Mouse (Mus musculus) gastrocnemius, postnatal 36 days (tissue): ENCODE results near the gene Cldn17. TPM values are rescaled to one million over a fixed set of nuclear protein-coding genes. Genes with fewer than 3 reads are reported as not detected.

Source experiments
- DNase-seq, 2 experiments: peaks; one replicate each; pipeline ENCODE4 v3.0.0; 2022
- intact Hi-C: fragments of 180-260 bp; cut with DNase I; formaldehyde crosslinking; loops from one replicate; pipeline ENCODE4 v1.15.1; 2025
- long read RNA-seq, 2 experiments: library from polyadenylated mRNA; stranded (forward); transcript quantifications; one replicate each; pipeline ENCODE4 v2.0.0; 2021
- total RNA-seq, 2 experiments: library from RNA; stranded (reverse); gene quantifications; 2 replicates each; pipeline ENCODE4 v1.2.3; 2021

The Cldn17 gene
- total RNA-seq: not detected
- long read RNA-seq, experiment 1: 0 reads
- long read RNA-seq, experiment 2: 0 reads

DNA sequence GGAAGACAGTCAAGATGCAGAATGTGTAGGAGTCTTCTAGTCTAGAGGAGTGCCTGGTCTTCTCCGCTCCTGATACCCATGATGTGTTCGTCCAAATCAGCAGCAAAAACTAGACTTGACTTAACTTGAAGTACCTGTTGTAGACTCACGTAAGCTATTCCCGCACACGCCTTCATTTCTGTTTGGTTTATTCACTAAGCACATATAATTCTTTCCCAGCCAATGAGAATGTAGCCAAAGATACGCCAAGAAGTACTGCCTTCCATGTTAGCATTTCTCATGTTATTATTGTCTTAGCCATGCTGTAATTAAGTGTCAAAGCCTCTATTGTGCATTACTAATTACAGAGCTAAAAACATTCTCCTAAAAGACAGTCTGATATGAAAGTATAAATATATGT is at the start of gene Cldn17:
TSS of gene Cldn17 (minus strand) at position 101 of the 400 bp plus-strand sequence.
- DNase-seq: no peak
- intact Hi-C loops: no loop called here

- intact Hi-C loops: no loop called here
- DNase-seq: no peak
Observed at GRCm38 (mm10) chr16:88542488-88542887, 35.7 kb upstream of the Cldn17 start.

DNA sequence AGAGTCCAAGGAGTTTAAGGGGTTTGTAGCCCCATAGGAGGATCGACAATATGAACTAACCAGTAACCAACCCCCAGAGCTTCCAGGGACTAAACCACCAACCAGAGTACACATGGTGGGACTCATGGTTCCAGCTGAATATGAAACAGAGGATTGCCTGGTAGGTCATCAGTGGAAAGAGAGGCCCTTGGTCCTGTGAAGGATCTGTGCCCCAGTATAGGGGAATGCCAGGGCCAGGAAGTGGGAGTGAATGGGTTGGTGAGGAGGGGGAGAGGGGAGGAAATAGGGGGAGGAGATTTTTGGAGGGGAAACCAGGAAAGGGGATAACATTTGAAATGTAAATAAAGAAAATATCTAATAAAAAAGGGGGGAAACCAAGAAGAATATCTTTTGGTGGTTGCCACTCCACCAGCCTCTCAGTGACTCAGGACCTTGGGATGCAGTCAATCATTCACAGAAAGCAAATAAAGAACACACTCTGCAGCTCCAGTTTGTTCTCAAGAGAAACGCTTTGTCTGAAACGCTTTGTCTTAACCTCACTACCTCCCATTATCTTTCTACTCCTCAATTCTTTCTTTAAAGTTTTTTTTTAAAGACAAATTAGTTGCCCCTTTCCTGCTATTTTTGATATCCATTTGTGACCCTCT is 33.2 kb upstream of the Cldn17 start:
- intact Hi-C loops: no loop called here
- no peak for DNase-seq

GRCm38 (mm10) chr16:88511348-88511747 is 4.6 kb upstream of the Cldn17 start:
- intact Hi-C loops: no loop called here
- no peak for DNase-seq

GRCm38 (mm10) chr16:88508150-88508549 is 1.4 kb upstream of the Cldn17 start:
- intact Hi-C loops: no loop called here

DNA sequence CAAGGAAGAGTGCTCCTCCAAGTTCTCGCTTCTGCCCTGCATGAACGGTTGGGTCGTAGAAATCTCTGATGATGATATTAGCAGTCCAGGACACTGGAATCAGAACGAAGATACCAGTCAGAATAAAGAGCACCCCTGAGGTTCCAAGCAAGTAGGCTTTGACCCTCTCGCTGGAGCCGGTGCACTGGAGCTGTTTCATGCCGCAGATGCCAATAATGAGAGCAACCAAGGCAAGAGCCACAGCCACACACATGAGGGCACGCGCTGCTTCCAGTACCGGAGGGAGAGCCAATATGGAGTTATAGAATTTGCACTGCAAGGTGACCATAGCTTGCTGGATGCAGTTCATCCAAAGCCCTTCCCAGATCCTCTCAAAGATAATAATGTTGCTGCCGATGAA is 440 bp downstream of the Cldn17 start:
- intact Hi-C loops: no loop called here
- DNase-seq: no peak

More at GRCm38 (mm10) chr16:88508150-88508549, 1.4 kb upstream of the Cldn17 start:
- DNase-seq: no peak

DNA sequence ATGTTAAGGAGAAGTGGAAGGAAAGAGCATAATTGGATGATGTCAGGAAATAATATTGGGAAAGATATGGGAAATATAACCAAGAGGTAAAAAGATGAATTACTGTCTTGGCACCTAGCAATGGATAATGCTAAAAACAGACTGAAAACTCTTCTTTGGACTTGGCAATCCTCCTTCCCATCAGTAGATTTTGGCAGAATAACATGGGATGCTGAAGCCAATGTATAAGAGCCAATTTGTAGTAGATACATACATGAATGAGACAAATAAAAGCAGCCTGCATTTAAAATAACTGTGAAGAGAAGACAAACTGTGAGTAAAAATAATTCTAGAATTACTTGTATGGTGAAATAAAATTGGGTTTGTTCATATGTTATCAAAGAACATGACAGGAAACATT is 18.7 kb downstream of the Cldn17 start:
- DNase-seq: no peak
- intact Hi-C loops: no loop called here

- intact Hi-C loops: no loop called here
- DNase-seq: no peak
Observed at GRCm38 (mm10) chr16:88480011-88480774, 26.6 kb downstream of the Cldn17 start.

DNA sequence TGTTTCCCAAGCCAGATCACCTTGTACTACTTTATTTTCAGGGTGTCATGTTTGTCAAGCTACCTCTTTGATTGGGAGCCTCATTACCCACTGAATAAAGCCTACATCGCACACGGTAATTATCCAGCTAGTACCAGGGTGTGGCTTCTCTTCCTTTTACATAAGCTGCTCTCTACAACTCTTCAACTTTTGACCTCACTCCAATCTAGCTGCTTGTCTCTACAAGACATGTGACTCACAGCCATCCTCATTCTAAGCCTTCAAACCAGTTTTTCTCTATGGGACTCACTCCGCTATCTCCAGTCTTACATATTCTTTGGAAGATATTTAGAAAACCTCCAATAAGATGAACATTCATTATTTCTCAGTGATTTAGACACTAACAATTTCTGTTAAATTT is 43.5 kb downstream of the Cldn17 start:
- intact Hi-C loops: no loop called here
- DNase-seq: no peak

Other genes with a start within 250 kb of the Cldn17 start
- gene Grik1, start 216.7 kb downstream of the Cldn17 start, total RNA-seq: not detected
- gene Cldn8, start 56.2 kb upstream of the Cldn17 start, total RNA-seq: not detected
- not detected for gene Krtap24-1, start 105.3 kb upstream of the Cldn17 start, total RNA-seq
- under 1 TPM in 1 of 2 experiments, not detected in 1; 0.49 TPM for gene 2310079G19Rik, start 120.7 kb upstream of the Cldn17 start, total RNA-seq
- gene Krtap26-1, start 140.8 kb upstream of the Cldn17 start, total RNA-seq: not detected
- not detected for gene Krtap27-1, start 164.7 kb upstream of the Cldn17 start, total RNA-seq
- gene 2310061N02Rik, start 201.0 kb upstream of the Cldn17 start, total RNA-seq: not detected
- gene Krtap13-1, start 221.9 kb upstream of the Cldn17 start, total RNA-seq: not detected
- not detected for gene Krtap13, start 244.7 kb upstream of the Cldn17 start, total RNA-seq